Mouse (Mus musculus) skeletal muscle tissue, postnatal 0 days (tissue): Measurements from ENCODE around the gene Adipor2. TPM values are rescaled to one million over a fixed set of nuclear protein-coding genes. Genes with fewer than 3 reads are reported as not detected.

Experiments used
- polyA plus RNA-seq: library from polyadenylated mRNA; unstranded; fragments of >200 nt; fragmentation: Nextera tagmentation; extraction: Ambion mirVana; gene quantifications from 2 replicates; pipeline ENCODE4 v1.2.1, GENCODE M21; 2015

Gene Adipor2
- polyA plus RNA-seq: 32.7 and 63.1 TPM in 2 replicates

DNA sequence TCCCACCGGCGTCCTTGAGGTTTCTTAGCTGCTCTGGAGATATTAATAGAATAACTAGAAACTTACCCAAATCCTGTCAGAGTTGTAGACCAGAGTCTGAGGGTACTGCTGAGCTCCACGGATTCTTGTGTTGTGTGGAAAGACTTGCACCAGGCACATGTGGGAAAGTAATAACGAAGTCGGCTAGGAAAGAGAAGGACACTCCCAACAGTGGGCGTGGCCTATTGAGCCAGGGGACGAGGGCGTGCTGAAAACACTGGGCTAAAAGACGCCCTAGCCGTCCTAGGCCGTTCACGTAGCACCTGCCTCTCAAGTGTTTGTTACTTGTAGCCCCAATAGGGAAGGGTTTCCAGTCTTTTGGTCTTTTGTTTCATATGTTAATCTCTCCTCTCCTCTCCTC, at the start of gene Adipor2:
Gene Adipor2 (minus strand): TSS at position 351 of the 400 bp plus-strand sequence.

DNA sequence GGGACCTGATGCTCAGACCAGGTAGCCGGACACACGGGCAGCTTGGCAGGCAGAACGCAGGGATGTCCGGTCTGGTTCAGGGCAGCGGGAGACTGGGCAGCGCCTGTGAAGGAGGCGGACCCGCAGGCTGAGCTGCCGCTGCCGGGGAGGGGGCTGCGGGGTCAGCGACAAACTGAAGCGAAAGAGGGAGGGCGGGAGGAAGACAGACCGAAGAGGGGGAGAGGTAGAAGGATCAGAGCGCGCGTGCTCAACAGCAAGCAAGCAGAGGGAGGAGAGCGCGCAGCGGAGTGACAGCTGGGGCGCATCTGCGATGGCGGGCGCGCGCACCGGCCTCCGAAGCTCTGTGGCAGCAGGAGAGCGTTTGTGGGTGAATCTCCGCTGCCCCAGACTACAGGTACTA, 87.0 kb downstream of the Adipor2 start, which contains the start of gene Lrtm2:
Gene Lrtm2 (minus strand): TSS at position 261 of the 400 bp plus-strand sequence.

Other genes with a start within 250 kb of the Adipor2 start
- gene Dcp1b, start 242.5 kb downstream of the Adipor2 start, polyA plus RNA-seq: 3.3 and 4.1 TPM in 2 replicates
- gene Cacna1c, start 221.3 kb downstream of the Adipor2 start, polyA plus RNA-seq: 0.37 and 0.54 TPM in 2 replicates
- 0.14 and 0.24 TPM in 2 replicates for gene Cacna2d4, start 181.2 kb downstream of the Adipor2 start, polyA plus RNA-seq
- gene Lrtm2, start 86.9 kb downstream of the Adipor2 start, polyA plus RNA-seq: 0.43 and 0.59 TPM in 2 replicates
- 2.2 and 2.3 TPM in 2 replicates for gene Fbxl14, start 62.0 kb upstream of the Adipor2 start, polyA plus RNA-seq
- 2.2 and 2.7 TPM in 2 replicates for gene Wnt5b, start 126.6 kb upstream of the Adipor2 start, polyA plus RNA-seq